In genomic region chr15:12571168-12571567, GRCm38 (mm10) we compare ENCODE assay signal across 18 mouse cellular contexts.
"Had no signal": no experiment of that assay in that cellular context is flagged by ENCODE, and none has a peak within 500 bp of the region (broad histone marks: within the 10 kb centered on the region; RNA-seq: fewer than 3 reads in every experiment).

No protein-coding gene starts in this region.

- H3K4me3 ChIP-seq: midbrain, embryonic 10.5 days; midbrain, embryonic 12.5 days; myocyte; neural tube, embryonic 13.5 days; neural tube, embryonic 15.5 days had no signal

- H3K9ac ChIP-seq: liver, embryonic 14.5 days; lung, embryonic 14.5 days; midbrain, embryonic 12.5 days; neural tube, embryonic 13.5 days; neural tube, embryonic 15.5 days had no signal

- DNase-seq: lung, embryonic 14.5 days; lung, postnatal 14 days; midbrain, embryonic 14.5 days; retina, postnatal 1 day; right cerebral cortex, adult 18-20 months; right cerebral cortex, postnatal 25 days; right cerebral cortex, postnatal 4 days; spleen, adult 18-20 months; thymus, adult 18-20 months; thymus, postnatal 14 days; thymus, postnatal 36 days had no signal

- H3K36me3 ChIP-seq: midbrain, embryonic 10.5 days; midbrain, embryonic 12.5 days; neural tube, embryonic 13.5 days; neural tube, embryonic 15.5 days had no signal

- ATAC-seq: midbrain, embryonic 16.5 days had no signal

- H3K27me3 ChIP-seq: midbrain, embryonic 12.5 days; neural tube, embryonic 13.5 days; neural tube, embryonic 15.5 days had no signal

- H3K27ac ChIP-seq: liver, embryonic 14.5 days; midbrain, embryonic 10.5 days; midbrain, embryonic 12.5 days; neural tube, embryonic 13.5 days; neural tube, embryonic 15.5 days had no signal

- H3K4me1 ChIP-seq: midbrain, embryonic 12.5 days; neural tube, embryonic 13.5 days; neural tube, embryonic 15.5 days had no signal

- H3K9me3 ChIP-seq: midbrain, embryonic 10.5 days; midbrain, embryonic 12.5 days; neural tube, embryonic 13.5 days; neural tube, embryonic 15.5 days had no signal

- H3K4me2 ChIP-seq: lung, embryonic 14.5 days; midbrain, embryonic 12.5 days; neural tube, embryonic 13.5 days; neural tube, embryonic 15.5 days had no signal
